Mouse (Mus musculus) heart, postnatal 0 days (tissue): Measurements from ENCODE around the gene Stoml3. TPM values are rescaled to one million over a fixed set of nuclear protein-coding genes. Genes with fewer than 3 reads are reported as not detected.

Experiments
- ATAC-seq: fragments of 200-750 bp; cut with Nextera tagmentation; 2 replicates; pipeline ENCODE4 v1.8.0; 2017; ENCODE audit warnings: low read depth, moderate number of reproducible peaks, moderate library complexity; ENCODE audit not compliant: insufficient read depth
- DNase-seq: peaks from one replicate; pipeline ENCODE4 v3.0.0-alpha.2; 2016; ENCODE audit warnings: low spot score
- H3K27ac ChIP-seq: fragments of 300-500 bp; sonication (generic); 2 replicates; pipeline ENCODE4 v1.5.1; 2014; ENCODE audit warnings: low read depth, mild to moderate bottlenecking
- H3K27me3 ChIP-seq: fragments of 300-500 bp; sonication (generic); 2 replicates; pipeline ENCODE4 v1.6.1; 2014; ENCODE audit warnings: low read length, mixed read lengths; ENCODE audit not compliant: control insufficient read depth, insufficient read depth
- H3K36me3 ChIP-seq: fragments of 300-500 bp; sonication (generic); replicated peaks from 2 replicates; pipeline ENCODE4 v1.6.1; 2014; ENCODE audit warnings: low read length, mixed read lengths; ENCODE audit not compliant: control insufficient read depth, insufficient read depth
- H3K4me1 ChIP-seq: fragments of 300-500 bp; sonication (generic); 2 replicates; pipeline ENCODE4 v1.6.1; 2014; ENCODE audit warnings: antibody characterized with exemption; ENCODE audit not compliant: control insufficient read depth, insufficient read depth
- H3K4me2 ChIP-seq: fragments of 300-500 bp; sonication (generic); 2 replicates; pipeline ENCODE4 v1.6.1; 2014; ENCODE audit warnings: low read depth, mild to moderate bottlenecking, low read length, moderate library complexity
- H3K4me3 ChIP-seq: fragments of 300-500 bp; sonication (generic); 2 replicates; pipeline ENCODE4 v1.5.1; 2014; ENCODE audit warnings: low read depth, low read length
- H3K9ac ChIP-seq: fragments of 300-500 bp; sonication (generic); replicated peaks from 2 replicates; pipeline ENCODE4 v1.6.1; 2014; ENCODE audit warnings: low read depth, low read length, mixed read lengths
- H3K9me3 ChIP-seq: fragments of 300-500 bp; sonication (generic); replicated peaks from 2 replicates; pipeline ENCODE4 v1.6.1; 2016; ENCODE audit warnings: low read length; ENCODE audit not compliant: control insufficient read depth
- CTCF ChIP-seq: IDR thresholded peaks from 2 replicates; pipeline ENCODE4 v1.5.1; 2016; ENCODE audit warnings: antibody characterized with exemption, control low read depth, low read depth
- EP300 ChIP-seq: IDR thresholded peaks from 2 replicates; pipeline ENCODE4 v1.6.1; 2016; ENCODE audit warnings: antibody characterized with exemption, low read depth
- WGBS: fragments of 180-500 bp; shearing (Covaris S2); extraction: QIAGEN DNeasy Blood & Tissue Kit; methylation state at CpG from one replicate; pipeline ENCODE4 v1.1.7; 2014; 5-methylcytosine and 5-hydroxymethylcytosine counted together
- polyA plus RNA-seq: library from polyadenylated mRNA; unstranded; fragments of >200 nt; fragmentation: Nextera tagmentation; extraction: Ambion mirVana; gene quantifications from 2 replicates; pipeline ENCODE4 v1.2.1, GENCODE M21; 2015
- total RNA-seq: library from RNA; depleted of rRNA; stranded (reverse); fragments of >200 nt; gene quantifications from 2 replicates; pipeline ENCODE4 v1.2.3, GENCODE M21; 2014; ENCODE audit warnings: low replicate concordance

The Stoml3 gene
- total and polyA plus RNA-seq, 2 experiments from 2014 or later: not detected

GRCm38 (mm10) chr3:53498351-53498905 is 10.0 kb downstream of the Stoml3 start:
- no peak overlapping the region for H3K9ac ChIP-seq
- no peaks in the 10 kb centered on the region for H3K27me3 ChIP-seq
- H3K9me3 ChIP-seq: no peaks in the 10 kb centered on the region
- H3K4me3 ChIP-seq: no peak overlapping the region
- H3K27ac ChIP-seq: no peak overlapping the region
- ATAC-seq: no peak
- H3K36me3 ChIP-seq: no peaks in the 10 kb centered on the region
- no peak overlapping the region for H3K4me2 ChIP-seq
- no peaks in the 10 kb centered on the region for H3K4me1 ChIP-seq
- WGBS: 49% methylated on average over 6 of the region's 6 CpGs
- no peak for DNase-seq
- no peak for TF ChIP-seq CTCF
- TF ChIP-seq EP300: no peak

- Histone ChIP-seq H3K4me3 (no peak overlapping the region), H3K27ac (no peak overlapping the region), H3K9me3 (no peaks in the 10 kb centered on the region), H3K4me2 (no peak overlapping the region), H3K9ac (no peak overlapping the region), H3K27me3 (no peaks in the 10 kb centered on the region), H3K36me3 (no peaks in the 10 kb centered on the region), H3K4me1 (no peaks in the 10 kb centered on the region)
- TF ChIP-seq EP300 (no peak), CTCF (peak; percentile 72)
- ATAC-seq (peak; percentile 49; the same call in 1 of the 2 replicates), DNase-seq (peak; percentile 68)
- WGBS: 54% methylated on average over 6 of the region's 6 CpGs
These were observed 14.0 kb downstream of the Stoml3 start for GRCm38 (mm10) chr3:53502428-53502827.

- H3K9ac ChIP-seq: no peak overlapping the region
- H3K4me1 ChIP-seq: no peaks in the 10 kb centered on the region
- TF ChIP-seq EP300 (no peak), CTCF (no peak)
- H3K9me3 ChIP-seq: no peaks in the 10 kb centered on the region
- no peak overlapping the region for H3K27ac ChIP-seq
- DNase-seq: no peak
- H3K27me3 ChIP-seq: no peaks in the 10 kb centered on the region
- 49% methylated on average over 5 of the region's 5 CpGs for WGBS
- H3K4me3 ChIP-seq: no peak overlapping the region
- H3K36me3 ChIP-seq: no peaks in the 10 kb centered on the region
- no peak overlapping the region for H3K4me2 ChIP-seq
- no peak for ATAC-seq
These were observed 24.6 kb downstream of the Stoml3 start for GRCm38 (mm10) chr3:53513096-53513495.

- H3K36me3 ChIP-seq: no peaks in the 10 kb centered on the region
- TF ChIP-seq EP300 (no peak), CTCF (no peak)
- H3K27me3 ChIP-seq: no peaks in the 10 kb centered on the region
These were observed 26.0 kb downstream of the Stoml3 start for GRCm38 (mm10) chr3:53514221-53515065.

GRCm38 (mm10) chr3:53522794-53523193 is 34.3 kb downstream of the Stoml3 start:
- ATAC-seq (no peak), DNase-seq (no peak)
- Histone ChIP-seq H3K4me3 (no peak overlapping the region), H3K4me1 (no peaks in the 10 kb centered on the region), H3K27me3 (no peaks in the 10 kb centered on the region), H3K4me2 (no peak overlapping the region), H3K36me3 (no peaks in the 10 kb centered on the region), H3K27ac (no peak overlapping the region), H3K9ac (no peak overlapping the region), H3K9me3 (no peaks in the 10 kb centered on the region)
- 91% methylated on average over 10 of the region's 10 CpGs for WGBS
- TF ChIP-seq CTCF (no peak), EP300 (no peak)

More at GRCm38 (mm10) chr3:53514221-53515065, 26.0 kb downstream of the Stoml3 start:
- Histone ChIP-seq H3K4me3 (no peak overlapping the region), H3K27ac (no peak overlapping the region), H3K9ac (no peak overlapping the region), H3K4me2 (no peak overlapping the region), H3K4me1 (no peaks in the 10 kb centered on the region), H3K9me3 (no peaks in the 10 kb centered on the region)
- ATAC-seq (no peak), DNase-seq (no peak)
- WGBS: 52% methylated on average over 4 of the region's 4 CpGs
